Mouse (Mus musculus) ES-E14 (cell line): ENCODE results near the gene Eif4g1. TPM values are rescaled to one million over a fixed set of nuclear protein-coding genes. Genes with fewer than 3 reads are reported as not detected.

ENCODE experiments used
- DNase-seq: peaks from one replicate; pipeline ENCODE4 v3.0.0-alpha.2; 2013; ENCODE audit warnings: low read depth, low spot score
- H3K27ac ChIP-seq: 2 replicates; pipeline ENCODE4 v1.5.1; 2012; ENCODE audit warnings: low read depth, mild to moderate bottlenecking, low read length, moderate library complexity, mixed read lengths; ENCODE audit not compliant: poor library complexity, insufficient read depth, severe bottlenecking
- H3K36me3 ChIP-seq: 2 replicates; pipeline ENCODE4 v1.6.1; 2012; ENCODE audit warnings: mild to moderate bottlenecking, low read length, moderate library complexity, mixed read lengths; ENCODE audit not compliant: control insufficient read depth, poor library complexity, insufficient read depth, severe bottlenecking
- H3K4me1 ChIP-seq, 2 experiments: fragments of 150-350 bp in 1 of 2; sonication (generic) in 1 of 2; 2 replicates each; pipeline ENCODE4 v1.6.1; 2012; ENCODE audit warnings: low read length in 2 of 2, mild to moderate bottlenecking in 1 of 2, mixed read lengths in 1 of 2; ENCODE audit not compliant: control insufficient read depth in 2 of 2, insufficient read depth in 2 of 2, poor library complexity in 1 of 2
- H3K4me3 ChIP-seq, 2 experiments: fragments of 150-350 bp in 1 of 2; sonication (generic) in 1 of 2; 2 replicates each; pipeline ENCODE4 v1.5.1; 2012; ENCODE audit warnings: low read length in 2 of 2, low read depth in 1 of 2, mild to moderate bottlenecking in 1 of 2, mixed read lengths in 1 of 2; ENCODE audit not compliant: insufficient read depth in 1 of 2, poor library complexity in 1 of 2, severe bottlenecking in 1 of 2
- H3K9ac ChIP-seq: 2 replicates; pipeline ENCODE4 v1.6.1; 2012; ENCODE audit warnings: low read depth, mild to moderate bottlenecking, low read length, mixed read lengths; ENCODE audit not compliant: poor library complexity, insufficient read depth, severe bottlenecking
- H3K9me3 ChIP-seq: fragments of 150-350 bp; sonication (generic); 2 replicates; pipeline ENCODE4 v1.6.1; 2012; ENCODE audit warnings: low read depth, mild to moderate bottlenecking, low read length; ENCODE audit not compliant: control insufficient read depth, insufficient read depth
- CHD2 ChIP-seq: IDR thresholded peaks from 2 replicates; pipeline ENCODE4 v1.6.1; 2014; ENCODE audit warnings: mild to moderate bottlenecking, low read depth, low read length, inconsistent platforms
- HCFC1 ChIP-seq: IDR thresholded peaks from 2 replicates; pipeline ENCODE4 v1.6.1; 2012; ENCODE audit warnings: low read length, inconsistent platforms, borderline replicate concordance; ENCODE audit not compliant: insufficient read depth
- MAFK ChIP-seq: IDR thresholded peaks from 2 replicates; pipeline ENCODE4 v1.6.1; 2014; ENCODE audit warnings: mild to moderate bottlenecking, low read depth, low read length, inconsistent platforms; ENCODE audit not compliant: insufficient read depth
- ZC3H11A ChIP-seq: IDR thresholded peaks from 2 replicates; pipeline ENCODE4 v1.6.1; 2012; ENCODE audit warnings: low read depth, mild to moderate bottlenecking, inconsistent platforms, low read length, borderline replicate concordance
- ZNF384 ChIP-seq: IDR thresholded peaks from 2 replicates; pipeline ENCODE4 v1.6.1; 2012; ENCODE audit warnings: low read depth, low read length, inconsistent platforms
- in situ Hi-C, 2 experiments: fragments of 600-800 bp; cut with MboI; formaldehyde crosslinking; loops; one replicate each; pipeline ENCODE4 v1.15.1; 2025; ENCODE audit warnings: low sequenced_read_pairs in 2 of 2, inconsistent platforms in 1 of 2; ENCODE audit not compliant: unreplicated experiment in 2 of 2
- total RNA-seq: library from RNA; depleted of rRNA; stranded (reverse); fragments of 300-350 nt; gene quantifications from 2 replicates; pipeline ENCODE4 v1.2.3, GENCODE M21; 2012

Eif4g1 gene
- total RNA-seq, 1 experiment, result 546 TPM

GRCm38 (mm10) chr16:20651076-20651946, 16.8 kb upstream of the Eif4g1 start, which contains the start of gene Psmd2:
TSS of gene Psmd2 (plus strand) at chr16:20651652.
- Histone ChIP-seq H3K9me3 (no peaks in the 10 kb centered on the region), H3K4me1 (0 out of 4 replicates have a peak, but pooled peaks cover 0 to 2% of the 10 kb centered on the region in 2 experiments), H3K36me3 (peaks cover 17% of the 10 kb centered on the region), H3K9ac (peak within 1 kb of the TSS; percentile 98), H3K27ac (peak within 1 kb of the TSS; percentile 56), H3K4me3 (peak within 1 kb of the TSS; percentile 74 to 97)
- in situ Hi-C loops, result no loop called here
- TF ChIP-seq CHD2 (no peak), MAFK (no peak), HCFC1 (peak; percentile 83), ZC3H11A (no peak), ZNF384 (no peak)
- DNase-seq, result peak; percentile 88

- Histone ChIP-seq H3K9ac (peak overlapping the region; percentile 98), H3K9me3 (no peaks in the 10 kb centered on the region), H3K27ac (peak overlapping the region; percentile 36; the same call in 1 of the 2 replicates), H3K4me1 (0 out of 4 replicates have a peak, but pooled peaks cover 0 to 2% of the 10 kb centered on the region in 2 experiments), H3K4me3 (peak overlapping the region; percentile 74 to 97), H3K36me3 (peaks cover 20% of the 10 kb centered on the region)
- no peak for TF ChIP-seq CHD2
- no peak for TF ChIP-seq ZC3H11A
- no peak for TF ChIP-seq HCFC1
- no peak for TF ChIP-seq ZNF384
- TF ChIP-seq MAFK, result no peak
- DNase-seq, result no peak
- in situ Hi-C loops, result no loop called here
Observed at GRCm38 (mm10) chr16:20651947-20652310, 16.2 kb upstream of the Eif4g1 start.

- in situ Hi-C loops, result no loop called here
- Histone ChIP-seq H3K9me3 (no peaks in the 10 kb centered on the region), H3K9ac (no peak overlapping the region), H3K4me3 (no peak overlapping the region), H3K27ac (no peak overlapping the region), H3K4me1 (0 out of 4 replicates have a peak, but pooled peaks cover 0 to 2% of the 10 kb centered on the region in 2 experiments), H3K36me3 (peaks cover 26% of the 10 kb centered on the region)
- TF ChIP-seq ZC3H11A (no peak), HCFC1 (no peak), ZNF384 (no peak), CHD2 (no peak), MAFK (no peak)
- no peak for DNase-seq
Observed at GRCm38 (mm10) chr16:20653315-20653714, 14.8 kb upstream of the Eif4g1 start.

- H3K9me3 ChIP-seq, result no peaks in the 10 kb centered on the region
- H3K4me3 ChIP-seq, result no peak overlapping the region
- H3K27ac ChIP-seq, result no peak overlapping the region
- 0 out of 4 replicates have a peak, but pooled peaks cover 0 to 2% of the 10 kb centered on the region in 2 experiments for H3K4me1 ChIP-seq
- no peak overlapping the region for H3K9ac ChIP-seq
- DNase-seq, result no peak
- TF ChIP-seq CHD2 (no peak), HCFC1 (no peak)
- peaks cover 62% of the 10 kb centered on the region for H3K36me3 ChIP-seq
- in situ Hi-C loops, result no loop called here
Observed at GRCm38 (mm10) chr16:20657661-20658060, 10.5 kb upstream of the Eif4g1 start.

GRCm38 (mm10) chr16:20670291-20670690, 2.2 kb downstream of the Eif4g1 start:
- TF ChIP-seq ZNF384 (no peak), HCFC1 (no peak), MAFK (no peak), ZC3H11A (no peak), CHD2 (no peak)
- H3K9me3 ChIP-seq, result no peaks in the 10 kb centered on the region
- in situ Hi-C loops, result no loop called here
- H3K4me1 ChIP-seq, result peaks cover 0 to 9% of the 10 kb centered on the region in 2 experiments; a peak in 1 of 4 replicates
- no peak overlapping the region for H3K27ac ChIP-seq
- no peak overlapping the region for H3K4me3 ChIP-seq
- H3K36me3 ChIP-seq, result peaks cover 8% of the 10 kb centered on the region
- DNase-seq, result no peak
- no peak overlapping the region for H3K9ac ChIP-seq
